Mouse (Mus musculus) ES-E14 (cell line): Measurements from ENCODE around the gene Uba3. TPM values are rescaled to one million over a fixed set of nuclear protein-coding genes. Genes with fewer than 3 reads are reported as not detected.

Source experiments
- DNase-seq: peaks from one replicate; pipeline ENCODE4 v3.0.0-alpha.2; 2013; ENCODE audit warnings: low read depth, low spot score
- H3K27ac ChIP-seq: 2 replicates; pipeline ENCODE4 v1.5.1; 2012; ENCODE audit warnings: low read depth, mild to moderate bottlenecking, low read length, moderate library complexity, mixed read lengths; ENCODE audit not compliant: poor library complexity, insufficient read depth, severe bottlenecking
- H3K36me3 ChIP-seq: 2 replicates; pipeline ENCODE4 v1.6.1; 2012; ENCODE audit warnings: mild to moderate bottlenecking, low read length, moderate library complexity, mixed read lengths; ENCODE audit not compliant: control insufficient read depth, poor library complexity, insufficient read depth, severe bottlenecking
- H3K4me1 ChIP-seq, 2 experiments: fragments of 150-350 bp in 1 of 2; sonication (generic) in 1 of 2; 2 replicates each; pipeline ENCODE4 v1.6.1; 2012; ENCODE audit warnings: low read length in 2 of 2, mild to moderate bottlenecking in 1 of 2, mixed read lengths in 1 of 2; ENCODE audit not compliant: control insufficient read depth in 2 of 2, insufficient read depth in 2 of 2, poor library complexity in 1 of 2
- H3K4me3 ChIP-seq, 2 experiments: fragments of 150-350 bp in 1 of 2; sonication (generic) in 1 of 2; 2 replicates each; pipeline ENCODE4 v1.5.1; 2012; ENCODE audit warnings: low read length in 2 of 2, low read depth in 1 of 2, mild to moderate bottlenecking in 1 of 2, mixed read lengths in 1 of 2; ENCODE audit not compliant: insufficient read depth in 1 of 2, poor library complexity in 1 of 2, severe bottlenecking in 1 of 2
- H3K9ac ChIP-seq: 2 replicates; pipeline ENCODE4 v1.6.1; 2012; ENCODE audit warnings: low read depth, mild to moderate bottlenecking, low read length, mixed read lengths; ENCODE audit not compliant: poor library complexity, insufficient read depth, severe bottlenecking
- H3K9me3 ChIP-seq: fragments of 150-350 bp; sonication (generic); 2 replicates; pipeline ENCODE4 v1.6.1; 2012; ENCODE audit warnings: low read depth, mild to moderate bottlenecking, low read length; ENCODE audit not compliant: control insufficient read depth, insufficient read depth
- CHD2 ChIP-seq: IDR thresholded peaks from 2 replicates; pipeline ENCODE4 v1.6.1; 2014; ENCODE audit warnings: mild to moderate bottlenecking, low read depth, low read length, inconsistent platforms
- HCFC1 ChIP-seq: IDR thresholded peaks from 2 replicates; pipeline ENCODE4 v1.6.1; 2012; ENCODE audit warnings: low read length, inconsistent platforms, borderline replicate concordance; ENCODE audit not compliant: insufficient read depth
- MAFK ChIP-seq: IDR thresholded peaks from 2 replicates; pipeline ENCODE4 v1.6.1; 2014; ENCODE audit warnings: mild to moderate bottlenecking, low read depth, low read length, inconsistent platforms; ENCODE audit not compliant: insufficient read depth
- ZC3H11A ChIP-seq: IDR thresholded peaks from 2 replicates; pipeline ENCODE4 v1.6.1; 2012; ENCODE audit warnings: low read depth, mild to moderate bottlenecking, inconsistent platforms, low read length, borderline replicate concordance
- ZNF384 ChIP-seq: IDR thresholded peaks from 2 replicates; pipeline ENCODE4 v1.6.1; 2012; ENCODE audit warnings: low read depth, low read length, inconsistent platforms
- in situ Hi-C, 2 experiments: fragments of 600-800 bp; cut with MboI; formaldehyde crosslinking; loops; one replicate each; pipeline ENCODE4 v1.15.1; 2025; ENCODE audit warnings: low sequenced_read_pairs in 2 of 2, inconsistent platforms in 1 of 2; ENCODE audit not compliant: unreplicated experiment in 2 of 2
- total RNA-seq: library from RNA; depleted of rRNA; stranded (reverse); fragments of 300-350 nt; gene quantifications from 2 replicates; pipeline ENCODE4 v1.2.3, GENCODE M21; 2012

Uba3 gene
- total RNA-seq, 1 experiment: 76.4 TPM

DNA sequence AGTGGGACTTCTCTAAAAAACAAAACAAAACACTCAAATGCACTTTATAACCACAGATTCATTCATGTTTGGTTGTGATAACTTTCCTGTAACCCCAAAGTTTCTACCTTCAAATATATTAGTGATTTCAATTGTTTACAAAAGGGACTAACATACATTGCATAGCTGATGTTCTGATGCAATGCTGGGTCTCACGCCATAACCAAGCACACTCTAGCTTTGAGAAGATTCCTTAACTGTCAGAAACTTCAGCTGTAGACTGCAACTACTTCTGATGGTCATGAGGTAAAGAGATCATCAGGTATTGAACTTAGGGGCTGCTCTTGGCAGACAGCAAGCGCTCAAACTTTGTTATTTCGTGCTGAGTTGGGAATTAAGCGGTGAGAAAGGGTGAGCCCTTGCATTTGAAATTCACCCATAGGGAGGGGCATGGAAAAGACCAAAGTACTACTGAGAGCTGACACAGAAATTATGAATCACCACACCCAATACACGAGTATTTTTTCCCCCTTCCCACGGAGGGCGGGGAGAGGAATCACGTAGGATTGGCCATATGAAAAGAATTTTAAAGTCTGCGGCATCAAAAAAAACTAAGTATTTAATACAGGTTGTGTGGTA, 1.1 kb downstream of the Uba3 start:
- no peak for DNase-seq
- no peak for TF ChIP-seq ZNF384
- TF ChIP-seq HCFC1: no peak
- no peak for TF ChIP-seq MAFK
- Histone ChIP-seq H3K4me3 (peak overlapping the region; percentile 98 to 100), H3K27ac (peak overlapping the region; percentile 94; the same call in 1 of the 2 replicates), H3K9ac (peak overlapping the region; percentile 100; the same call in 1 of the 2 replicates), H3K4me1 (peaks cover 2% of the 10 kb centered on the region in 2 experiments; a peak in 2 of 4 replicates), H3K36me3 (peaks cover 3% of the 10 kb centered on the region; the same call in 1 of the 2 replicates), H3K9me3 (no peaks in the 10 kb centered on the region)
- in situ Hi-C loops: no loop called here

DNA sequence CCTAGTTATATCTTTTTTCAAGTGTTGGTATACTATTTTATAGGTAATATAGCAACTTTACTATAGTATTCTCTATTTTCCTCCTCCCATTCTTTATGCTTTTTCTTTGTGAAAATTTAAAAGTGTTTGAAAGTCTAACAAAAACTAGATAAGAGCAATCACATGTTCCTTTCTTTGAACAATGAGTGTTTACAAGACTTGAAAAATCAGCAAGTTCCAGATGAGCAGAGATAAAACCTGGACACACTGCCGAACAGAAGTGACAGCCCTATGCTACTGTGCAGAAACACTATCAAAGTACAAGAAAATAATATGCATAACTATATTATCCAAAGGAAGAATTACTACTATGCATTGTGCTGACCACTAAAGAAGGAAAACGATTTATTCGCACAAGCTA, 3.0 kb downstream of the Uba3 start:
- TF ChIP-seq HCFC1 (no peak), MAFK (no peak), ZNF384 (no peak), ZC3H11A (no peak), CHD2 (no peak)
- Histone ChIP-seq H3K4me3 (no peak overlapping the region), H3K27ac (no peak overlapping the region), H3K9ac (no peak overlapping the region), H3K9me3 (no peaks in the 10 kb centered on the region), H3K4me1 (peaks cover 2% of the 10 kb centered on the region in 2 experiments; a peak in 1 of 4 replicates), H3K36me3 (peaks cover 5% of the 10 kb centered on the region; the same call in 1 of the 2 replicates)
- DNase-seq: no peak
- in situ Hi-C loops: no loop called here

DNA sequence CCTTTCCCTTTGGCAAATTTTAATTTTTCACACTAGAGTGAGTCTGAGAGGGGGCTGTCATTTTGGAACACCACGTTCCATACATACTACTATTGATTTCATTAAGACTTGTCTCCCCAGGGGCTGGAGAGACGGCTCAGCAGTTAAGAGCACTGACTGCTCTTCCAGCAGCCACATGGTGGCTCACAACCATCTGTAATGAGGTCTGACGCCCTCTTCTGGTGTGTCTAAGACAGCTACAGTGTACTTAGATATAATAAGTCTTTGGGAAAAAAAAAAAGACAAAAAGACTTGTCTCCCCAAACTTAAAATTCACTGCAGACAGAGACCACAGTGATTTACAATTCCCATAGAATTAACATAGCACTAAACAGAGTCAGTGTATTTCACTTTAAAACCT, 5.0 kb downstream of the Uba3 start:
- in situ Hi-C loops: no loop called here
- TF ChIP-seq HCFC1 (no peak), MAFK (no peak), ZNF384 (no peak), CHD2 (no peak), ZC3H11A (no peak)
- peaks cover 6% of the 10 kb centered on the region; the same call in 1 of the 2 replicates for H3K36me3 ChIP-seq
- no peak overlapping the region for H3K27ac ChIP-seq
- DNase-seq: no peak
- H3K9ac ChIP-seq: no peak overlapping the region
- peaks cover 0 to 2% of the 10 kb centered on the region in 2 experiments; a peak in 1 of 4 replicates for H3K4me1 ChIP-seq
- H3K9me3 ChIP-seq: no peaks in the 10 kb centered on the region
- H3K4me3 ChIP-seq: no peak overlapping the region

DNA sequence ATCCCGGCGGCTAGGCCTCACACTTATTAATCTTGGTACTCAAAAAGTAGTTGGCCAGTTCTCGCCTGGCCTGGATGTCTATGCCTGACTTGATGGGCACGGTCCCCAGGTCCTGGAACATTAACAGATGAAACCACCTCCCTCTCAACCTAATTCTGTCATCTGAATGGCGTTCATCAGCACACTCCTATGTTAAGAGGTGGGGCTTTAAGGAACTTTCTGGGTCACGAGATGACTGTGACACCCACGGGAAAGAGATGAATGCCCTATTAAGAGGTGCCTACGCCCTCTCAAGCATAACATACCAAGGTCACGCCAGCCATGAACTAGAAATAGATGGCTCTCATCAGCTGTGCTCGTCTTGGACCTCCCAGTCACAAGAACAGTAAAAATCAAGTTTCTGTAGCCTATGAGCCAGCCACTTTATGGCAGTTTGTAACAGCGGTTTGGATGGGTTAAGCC, 26.0 kb downstream of the Uba3 start:
- H3K27ac ChIP-seq: peak overlapping the region; percentile 67
- in situ Hi-C loops: no loop called here
- peak overlapping the region; percentile 92 to 94 for H3K4me3 ChIP-seq
- H3K4me1 ChIP-seq: no peaks in the 10 kb centered on the region
- peak overlapping the region; percentile 94 for H3K9ac ChIP-seq
- TF ChIP-seq MAFK: no peak
- TF ChIP-seq ZNF384: no peak
- no peak for TF ChIP-seq ZC3H11A
- no peak for TF ChIP-seq CHD2
- no peak for TF ChIP-seq HCFC1
- H3K9me3 ChIP-seq: no peaks in the 10 kb centered on the region
- peaks cover 9% of the 10 kb centered on the region for H3K36me3 ChIP-seq
- peak; percentile 44 for DNase-seq
